Mouse (Mus musculus) megakaryocyte-erythroid progenitor cell, adult 5-6 weeks (primary cell): Measurements from ENCODE around the gene Caln1. TPM values are rescaled to one million over a fixed set of nuclear protein-coding genes. Genes with fewer than 3 reads are reported as not detected.

Experiments
- ATAC-seq: replicated peaks from 2 replicates; pipeline ENCODE4 v1.8.0; 2016; ENCODE audit warnings: mild to moderate bottlenecking, inconsistent platforms; ENCODE audit not compliant: severe bottlenecking, poor library complexity, low FRiP score, low TSS enrichment
- total RNA-seq, 2 experiments: library from RNA; stranded (forward) in 1 of 2; stranded (reverse) in 1 of 2; fragments of 200-1000, 215-1000 nt in 1 of 2; fragments of >200 nt in 1 of 2; fragmentation: Nextera tagmentation in 1 of 2; gene quantifications; 2 replicates each; pipeline ENCODE4 v1.2.3; 2014 to 2017

Gene Caln1
- total RNA-seq, 2 experiments from 2014 or later: not detected

- no peak for ATAC-seq
These were observed 303.3 kb downstream of the Caln1 start for GRCm38 (mm10) chr5:130672588-130672987.

GRCm38 (mm10) chr5:130673092-130673491, 303.8 kb downstream of the Caln1 start:
- ATAC-seq: no peak

- no peak for ATAC-seq
These were observed 308.6 kb downstream of the Caln1 start for GRCm38 (mm10) chr5:130677895-130678294.

GRCm38 (mm10) chr5:130685911-130686658, 316.8 kb downstream of the Caln1 start:
- ATAC-seq: no peak

GRCm38 (mm10) chr5:130688385-130689138, 319.3 kb downstream of the Caln1 start:
- peak; percentile 94 for ATAC-seq

GRCm38 (mm10) chr5:130691349-130691748, 322.1 kb downstream of the Caln1 start:
- no peak for ATAC-seq

- ATAC-seq: no peak
These were observed 330.2 kb downstream of the Caln1 start for GRCm38 (mm10) chr5:130699476-130699875.

GRCm38 (mm10) chr5:130701777-130702176, 332.5 kb downstream of the Caln1 start:
- ATAC-seq: no peak

- ATAC-seq: no peak
These were observed 333.1 kb downstream of the Caln1 start for GRCm38 (mm10) chr5:130702361-130702760.

- no peak for ATAC-seq
These were observed 335.6 kb downstream of the Caln1 start for GRCm38 (mm10) chr5:130704866-130705265.

- 0 out of 2 replicates have a peak, but pooled peaks have one; percentile 26 for ATAC-seq
These were observed 337.1 kb downstream of the Caln1 start for GRCm38 (mm10) chr5:130706202-130706855.

GRCm38 (mm10) chr5:130707755-130708154, 338.5 kb downstream of the Caln1 start:
- no peak for ATAC-seq

- no peak for ATAC-seq
These were observed 339.4 kb downstream of the Caln1 start for GRCm38 (mm10) chr5:130708616-130709015.

GRCm38 (mm10) chr5:130711643-130712042, 342.4 kb downstream of the Caln1 start:
- ATAC-seq: no peak

GRCm38 (mm10) chr5:130712281-130712680, 343.0 kb downstream of the Caln1 start:
- no peak for ATAC-seq

GRCm38 (mm10) chr5:130715181-130715580, 345.9 kb downstream of the Caln1 start:
- ATAC-seq: no peak

- peak; percentile 61; the same call in 1 of the 2 replicates for ATAC-seq
These were observed 349.1 kb downstream of the Caln1 start for GRCm38 (mm10) chr5:130718385-130718784.

- no peak for ATAC-seq
These were observed 372.9 kb downstream of the Caln1 start for GRCm38 (mm10) chr5:130742171-130742570.

- no peak for ATAC-seq
These were observed 388.3 kb downstream of the Caln1 start for GRCm38 (mm10) chr5:130757517-130757916.

- no peak for ATAC-seq
These were observed 396.5 kb downstream of the Caln1 start for GRCm38 (mm10) chr5:130765784-130766183.
